Mouse (Mus musculus) large intestine, adult 2 months (tissue): Measurements from ENCODE around the gene Vmn1r143. TPM values are rescaled to one million over a fixed set of nuclear protein-coding genes. Genes with fewer than 3 reads are reported as not detected.
"Not testable (repeated sequence)": the region's sequence is repeated elsewhere in the genome, so short reads cannot be mapped to it uniquely, and the experiment has no call there.

Experiments
- DNase-seq: peaks from one replicate; pipeline ENCODE4 v3.0.0-alpha.2; 2012; ENCODE audit warnings: low read depth, low spot score
- WGBS: fragments of 180-500 bp; shearing (Covaris S2); methylation state at CpG from one replicate; pipeline ENCODE4 v1.1.7; 2018; 5-methylcytosine and 5-hydroxymethylcytosine counted together
- polyA plus RNA-seq: library from polyadenylated mRNA; depleted of rRNA; stranded (reverse); fragments of >200 nt; gene quantifications from 2 replicates; pipeline ENCODE4 v1.2.3, GENCODE M21; 2012; rRNA removed

The Vmn1r143 gene
- polyA plus RNA-seq = not detected in 2 replicates

DNA sequence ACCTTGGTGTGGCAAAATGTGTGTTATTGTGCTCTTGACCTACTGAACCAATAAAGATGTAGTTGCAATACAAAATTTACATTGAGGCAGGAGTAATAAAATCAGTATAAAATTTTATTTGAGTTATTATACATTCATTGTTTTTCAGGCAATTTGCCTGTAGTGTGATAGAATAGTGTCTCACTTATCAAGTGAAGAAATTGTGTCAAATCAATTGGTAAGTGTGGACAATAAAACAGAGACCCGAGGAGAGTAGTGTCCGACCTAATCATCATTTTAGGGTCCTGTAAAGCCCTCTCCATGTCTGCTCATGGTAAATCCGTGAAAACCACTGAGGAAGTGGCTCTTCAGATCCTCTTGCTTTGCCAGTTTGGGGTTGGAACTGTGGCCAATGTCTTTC lies at the start of gene Vmn1r143:
TSS of gene Vmn1r143 (plus strand) at position 301 of the 400 bp plus-strand sequence.
- no CpG with 5 or more reads among the region's 3 CpGs for WGBS
- DNase-seq = not testable (repeated sequence)

DNA sequence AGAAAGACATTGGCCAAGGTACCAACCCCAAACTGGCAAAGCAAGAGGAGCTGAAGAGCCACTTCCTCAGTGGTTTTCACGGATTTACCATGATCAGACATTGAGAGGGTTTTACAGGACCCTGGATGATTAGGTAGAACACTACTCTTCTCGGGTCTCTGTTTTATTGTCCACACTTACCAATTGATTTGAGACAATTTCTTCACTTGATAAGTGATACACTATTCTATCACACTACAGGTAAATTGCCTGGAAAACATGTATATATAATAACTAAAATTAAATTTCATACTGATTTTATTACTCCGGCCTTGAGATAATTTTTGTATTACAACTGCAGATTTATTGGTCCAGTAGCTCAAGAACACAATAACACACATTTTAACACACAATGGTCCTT lies 25.2 kb upstream of the Vmn1r143 start, which contains the start of gene Vmn1r142:
TSS of gene Vmn1r142 (minus strand) at position 101 of the 400 bp plus-strand sequence.
- no CpG with 5 or more reads among the region's 3 CpGs for WGBS
- not testable (repeated sequence) for DNase-seq

DNA sequence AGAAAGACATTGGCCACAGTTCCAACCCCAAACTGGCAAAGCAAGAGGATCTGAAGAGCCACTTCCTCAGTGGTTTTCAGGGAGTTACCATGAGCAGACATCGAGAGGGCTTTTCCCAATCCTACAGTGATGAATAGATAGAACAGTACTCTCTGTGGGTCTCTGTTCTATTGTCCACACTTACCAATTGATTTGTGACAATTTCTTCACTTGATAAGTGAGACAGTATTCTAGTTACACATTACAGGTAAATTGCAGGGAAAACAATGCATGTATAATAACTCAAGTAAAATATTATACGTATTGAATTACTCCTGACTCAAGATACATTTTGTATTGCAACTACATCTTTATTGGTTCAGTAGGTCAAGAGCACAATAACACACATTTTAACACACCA lies 12.0 kb downstream of the Vmn1r143 start, which contains the start of gene Gm8653:
TSS of gene Gm8653 (minus strand) at position 101 of the 400 bp plus-strand sequence.
- no CpG with 5 or more reads among the region's 2 CpGs for WGBS
- not testable (repeated sequence) for DNase-seq

DNA sequence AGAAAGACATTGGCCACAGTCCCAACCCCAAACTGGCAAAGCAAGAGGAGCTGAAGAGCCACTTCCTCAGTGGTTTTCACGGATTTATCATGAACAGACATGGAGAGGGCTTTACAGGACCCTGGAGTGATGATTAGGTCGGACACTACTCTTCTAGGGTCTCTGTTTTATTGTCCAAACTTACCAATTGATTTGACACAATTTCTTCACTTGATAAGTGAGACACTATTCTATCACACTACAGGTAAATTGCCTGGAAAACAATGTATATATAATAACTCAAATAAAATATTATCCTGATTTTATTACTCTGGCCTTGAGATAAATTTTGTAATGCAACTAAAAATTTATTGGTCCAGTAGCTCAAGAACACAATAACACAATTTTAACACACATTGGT lies 40.2 kb downstream of the Vmn1r143 start, which contains the start of gene Gm8453:
TSS of gene Gm8453 (minus strand) at position 101 of the 400 bp plus-strand sequence.
- WGBS = 1% methylated on average over 2 of the region's 2 CpGs

More for the DNA sequence above, 40.2 kb downstream of the Vmn1r143 start, which contains the start of gene Gm8453:
- not testable (repeated sequence) for DNase-seq

Other genes starting within 250 kb of the Vmn1r143 start
- gene Vmn1r137, start 194.8 kb upstream of the Vmn1r143 start, polyA plus RNA-seq = not detected in 2 replicates
- gene Vmn1r138, start 160.5 kb upstream of the Vmn1r143 start, polyA plus RNA-seq = not detected in 2 replicates
- gene Gm6176, start 133.1 kb upstream of the Vmn1r143 start, polyA plus RNA-seq = not detected in 2 replicates
- gene Vmn1r139, start 120.3 kb upstream of the Vmn1r143 start, polyA plus RNA-seq = not detected in 2 replicates
- not detected in 2 replicates for gene Gm16451, start 71.1 kb upstream of the Vmn1r143 start, polyA plus RNA-seq
- not detected in 2 replicates for gene Gm10666, start 54.6 kb upstream of the Vmn1r143 start, polyA plus RNA-seq
- gene Vmn1r142, start 25.3 kb upstream of the Vmn1r143 start, polyA plus RNA-seq = not detected in 2 replicates
- not detected in 2 replicates for gene Gm8653, start 11.9 kb downstream of the Vmn1r143 start, polyA plus RNA-seq
- gene Gm8453, start 40.1 kb downstream of the Vmn1r143 start, polyA plus RNA-seq = not detected in 2 replicates
- not detected in 2 replicates for gene Gm4187, start 140.3 kb downstream of the Vmn1r143 start, polyA plus RNA-seq
- gene Gm8660, start 181.7 kb downstream of the Vmn1r143 start, polyA plus RNA-seq = not detected in 2 replicates
- gene Vmn1r148, start 224.2 kb downstream of the Vmn1r143 start, polyA plus RNA-seq = not detected in 2 replicates
- gene Vmn1r149, start 248.9 kb downstream of the Vmn1r143 start, polyA plus RNA-seq = not detected in 2 replicates